Mouse (Mus musculus): ENCODE data around the gene Pid1.
"Not testable (repeated sequence)": the region's sequence is repeated elsewhere in the genome, so short reads cannot be mapped to it uniquely, and the experiment has no call there.

Gene Pid1

DNA sequence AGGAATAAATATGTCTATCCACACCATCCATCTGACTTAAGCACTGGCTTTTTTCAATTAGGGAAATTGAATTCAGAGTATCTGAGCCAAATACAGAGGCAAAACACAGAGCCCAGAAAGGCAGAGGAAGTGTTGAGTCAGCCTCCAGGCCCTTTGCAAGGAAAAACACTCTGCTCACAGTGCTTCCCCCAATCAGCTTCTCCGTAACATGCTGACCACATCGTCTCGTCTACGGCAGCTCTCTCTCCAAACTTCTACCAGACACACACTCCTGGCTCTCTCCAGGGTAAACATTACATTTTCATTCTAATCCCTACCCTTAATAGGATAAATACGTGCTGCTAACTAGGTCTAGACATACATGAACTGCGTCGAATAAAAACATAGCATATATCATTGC is 145.4 kb downstream of the Pid1 start:
- in situ Hi-C loops (cut with MboI; ENCODE audit: low pct_unique_long_range_greater_than_20kb in 1 of 2, low sequenced_read_pairs in 2 of 2, unreplicated experiment in 1 of 2): no loop called here

DNA sequence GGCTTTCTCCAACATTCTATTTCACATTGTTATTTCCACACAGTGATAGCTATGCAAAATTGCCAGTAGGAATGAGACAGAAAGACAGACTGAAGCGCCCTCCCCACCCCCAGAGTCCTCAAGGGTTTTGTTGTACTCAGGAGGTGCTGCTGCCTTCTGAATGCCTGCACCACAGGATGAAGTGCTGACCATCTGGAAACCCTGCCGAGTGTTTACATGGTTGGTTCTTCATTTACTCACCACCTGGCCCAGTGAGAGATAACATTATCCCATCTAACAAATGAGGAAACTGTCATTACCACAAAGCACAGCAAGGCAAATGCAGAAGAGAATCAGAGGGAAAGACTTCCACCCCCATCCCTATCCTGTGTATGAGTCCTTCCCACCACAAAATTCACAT is 146.2 kb downstream of the Pid1 start:
- in situ Hi-C loops (cut with MboI; ENCODE audit: low pct_unique_long_range_greater_than_20kb in 1 of 2, low sequenced_read_pairs in 2 of 2, unreplicated experiment in 1 of 2): no loop called here

GRCm38 (mm10) chr1:84211507-84211906 is 152.5 kb downstream of the Pid1 start:
- in situ Hi-C loops (cut with MboI; ENCODE audit: low pct_unique_long_range_greater_than_20kb in 1 of 2, low sequenced_read_pairs in 2 of 2, unreplicated experiment in 1 of 2): no loop called here

GRCm38 (mm10) chr1:84205746-84206145 is 158.2 kb downstream of the Pid1 start:
- in situ Hi-C loops (cut with MboI; ENCODE audit: low pct_unique_long_range_greater_than_20kb in 1 of 2, low sequenced_read_pairs in 2 of 2, unreplicated experiment in 1 of 2): not testable (repeated sequence)

DNA sequence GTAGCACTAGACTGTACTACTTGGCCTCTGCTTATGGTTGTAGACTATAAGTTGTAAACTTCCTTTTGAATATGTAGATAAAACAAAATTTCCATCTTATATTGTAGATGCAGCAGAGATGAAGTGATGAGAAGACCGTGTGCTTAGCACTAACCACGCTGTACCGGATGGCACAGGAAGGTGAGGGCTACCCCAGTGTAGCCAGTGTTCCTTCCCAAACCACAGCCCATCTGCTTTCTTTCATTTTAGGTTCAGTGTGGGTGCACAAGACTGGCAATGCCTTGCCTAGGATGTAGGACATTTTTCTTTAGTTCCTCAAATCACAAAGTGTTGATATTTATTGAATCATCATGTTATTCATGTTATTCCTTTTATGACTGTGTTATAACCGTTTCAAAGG is 160.5 kb downstream of the Pid1 start:
- in situ Hi-C loops (cut with MboI; ENCODE audit: low pct_unique_long_range_greater_than_20kb in 1 of 2, low sequenced_read_pairs in 2 of 2, unreplicated experiment in 1 of 2): no loop called here

GRCm38 (mm10) chr1:84199890-84200289 is 164.1 kb downstream of the Pid1 start:
- in situ Hi-C loops (cut with MboI; ENCODE audit: low pct_unique_long_range_greater_than_20kb in 1 of 2, low sequenced_read_pairs in 2 of 2, unreplicated experiment in 1 of 2): no loop called here

DNA sequence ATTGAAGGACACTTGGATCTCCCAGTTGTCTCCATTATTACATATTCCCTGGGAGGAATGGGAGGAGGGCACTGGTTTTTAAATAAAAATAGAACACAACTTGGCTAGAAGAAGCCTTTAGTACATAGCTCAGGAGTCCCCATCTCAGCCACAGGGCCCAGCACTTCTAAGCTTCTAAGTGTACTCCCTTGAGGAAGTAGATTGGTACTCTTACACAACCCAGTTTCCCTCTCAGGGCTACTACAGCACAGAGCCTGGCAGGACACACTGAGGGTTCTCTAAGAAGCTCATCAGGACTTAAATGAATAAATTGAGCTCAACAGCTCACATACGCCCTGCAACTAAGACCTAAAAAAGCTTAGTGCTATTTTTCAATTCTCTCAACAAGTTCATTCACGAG is 165.1 kb downstream of the Pid1 start:
- in situ Hi-C loops (cut with MboI; ENCODE audit: low pct_unique_long_range_greater_than_20kb in 1 of 2, low sequenced_read_pairs in 2 of 2, unreplicated experiment in 1 of 2): no loop called here

DNA sequence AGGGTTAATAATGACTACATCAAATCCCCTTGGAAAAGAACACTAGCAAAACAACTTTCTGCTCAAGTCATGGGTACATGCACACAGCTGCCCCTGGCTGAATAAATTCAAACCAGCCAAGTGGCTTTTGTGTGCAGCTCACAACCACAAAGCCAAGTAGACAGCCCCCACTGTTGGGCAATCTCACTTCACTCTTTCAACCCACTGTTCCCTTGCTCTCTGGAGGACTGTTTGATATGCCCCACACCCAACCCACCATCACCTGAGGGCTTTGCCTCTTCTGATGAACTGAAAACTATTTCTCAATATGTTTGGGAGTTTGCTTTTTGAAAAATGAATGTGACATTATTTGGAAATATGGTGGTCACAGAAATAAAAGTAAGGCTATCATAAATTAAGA is 171.8 kb downstream of the Pid1 start:
- in situ Hi-C loops (cut with MboI; ENCODE audit: low pct_unique_long_range_greater_than_20kb in 1 of 2, low sequenced_read_pairs in 2 of 2, unreplicated experiment in 1 of 2): no loop called here

DNA sequence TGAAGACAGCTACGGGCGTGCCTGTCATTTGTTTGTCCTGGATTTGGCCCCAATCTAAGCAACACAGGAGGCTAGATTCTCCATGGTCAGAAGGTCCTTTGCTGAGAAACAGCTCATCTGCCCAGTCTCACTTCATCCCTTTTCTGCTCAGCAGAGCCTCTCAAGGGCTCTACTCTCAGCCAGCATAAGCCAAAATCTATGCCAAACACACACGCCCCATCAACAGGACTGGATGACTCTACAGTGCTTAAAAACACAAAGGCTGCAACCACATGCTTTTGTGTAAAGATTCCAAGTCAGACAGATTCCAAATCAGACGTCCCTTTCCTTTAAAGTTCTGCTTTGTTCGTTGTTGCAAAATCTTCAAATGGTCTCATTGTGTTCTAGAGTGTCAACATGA is 174.5 kb downstream of the Pid1 start:
- in situ Hi-C loops (cut with MboI; ENCODE audit: low pct_unique_long_range_greater_than_20kb in 1 of 2, low sequenced_read_pairs in 2 of 2, unreplicated experiment in 1 of 2): no loop called here

DNA sequence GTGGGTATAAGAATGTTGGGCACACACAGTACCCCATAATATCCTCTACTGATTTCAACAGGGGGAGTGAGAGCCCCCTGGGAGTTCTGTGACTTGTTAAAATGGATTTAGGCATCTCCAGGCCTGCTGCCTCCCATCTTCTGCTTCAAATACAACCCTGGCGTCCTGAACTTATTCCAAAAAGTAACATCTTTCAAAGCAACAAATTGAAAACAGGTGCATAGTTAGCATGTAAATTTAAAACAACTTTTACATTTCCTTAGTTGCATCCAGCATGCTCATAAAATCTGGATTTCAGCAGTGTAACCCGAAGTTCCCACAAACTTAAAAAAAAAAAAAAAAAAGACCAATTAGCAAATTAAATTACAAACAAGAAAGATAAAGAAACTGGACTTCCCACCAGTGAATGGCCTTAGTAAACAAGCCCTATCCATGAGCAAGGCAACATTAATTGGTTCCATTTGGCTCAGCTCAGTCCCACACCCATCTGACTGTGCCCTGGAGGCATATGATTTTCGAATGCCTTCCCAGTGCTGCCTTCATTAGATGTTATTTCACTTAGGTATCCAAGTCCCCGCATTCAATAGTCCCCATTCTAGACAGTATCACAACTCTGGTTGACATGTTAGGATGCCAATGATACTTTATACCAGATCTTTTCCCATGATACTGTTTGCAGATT is 177.1 kb downstream of the Pid1 start:
- in situ Hi-C loops (cut with MboI; ENCODE audit: low pct_unique_long_range_greater_than_20kb in 1 of 2, low sequenced_read_pairs in 2 of 2, unreplicated experiment in 1 of 2): no loop called here

DNA sequence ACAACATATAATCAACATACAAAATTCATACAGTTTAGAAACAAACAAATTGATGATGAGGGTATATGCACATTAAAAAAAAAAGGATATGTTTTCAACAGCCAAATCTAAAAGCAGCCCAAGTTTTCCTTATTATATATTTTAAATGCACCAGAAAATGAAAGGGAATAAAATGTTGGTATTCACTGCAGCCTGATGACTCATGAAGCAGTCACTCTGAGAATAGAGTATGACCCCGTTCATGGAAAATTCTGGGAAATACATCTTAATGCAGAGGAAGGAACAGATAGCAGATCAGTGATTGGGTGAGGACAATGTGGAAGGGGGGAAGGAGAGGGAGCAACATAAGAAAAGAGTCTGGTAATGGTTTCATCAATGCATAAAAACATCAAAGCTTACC is 186.3 kb downstream of the Pid1 start:
- in situ Hi-C loops (cut with MboI; ENCODE audit: low pct_unique_long_range_greater_than_20kb in 1 of 2, low sequenced_read_pairs in 2 of 2, unreplicated experiment in 1 of 2): no loop called here

DNA sequence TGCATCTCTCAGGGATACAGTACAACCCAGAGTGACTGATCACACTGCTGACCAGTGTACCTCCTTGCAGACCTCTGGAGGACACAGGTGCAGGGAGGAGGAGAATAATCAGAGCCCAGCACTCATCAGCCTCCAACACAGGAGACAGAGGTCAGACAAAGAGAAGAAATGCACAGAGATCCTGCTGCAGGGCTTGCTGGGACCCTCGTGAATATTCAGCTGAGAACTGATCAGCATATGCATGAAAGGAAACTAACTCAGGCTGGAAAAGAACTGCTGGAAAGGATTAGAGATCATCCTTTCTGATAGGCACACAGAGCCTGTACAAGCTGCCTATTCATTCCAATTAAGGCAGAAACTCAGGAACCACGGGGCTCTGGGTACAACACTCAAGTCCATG is 186.9 kb downstream of the Pid1 start:
- in situ Hi-C loops (cut with MboI; ENCODE audit: low pct_unique_long_range_greater_than_20kb in 1 of 2, low sequenced_read_pairs in 2 of 2, unreplicated experiment in 1 of 2): no loop called here

DNA sequence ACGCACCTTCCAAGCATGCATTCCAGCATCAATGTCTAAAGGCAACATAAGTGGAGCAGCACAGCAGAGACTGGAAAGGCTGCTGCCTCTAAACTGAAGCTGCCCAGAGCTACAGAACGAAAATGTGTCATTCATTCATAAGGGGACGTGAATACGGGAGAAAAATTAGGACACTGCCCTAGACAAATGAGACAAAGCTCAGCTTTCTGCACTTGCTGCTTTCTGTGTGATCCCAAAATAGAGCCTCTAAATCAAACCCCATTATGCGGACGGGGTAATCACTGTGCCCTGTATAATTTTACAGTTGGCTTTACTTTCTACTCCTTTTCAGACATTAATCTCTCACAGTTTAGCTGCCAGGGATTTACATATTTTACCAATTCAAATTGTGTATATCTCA is 191.0 kb downstream of the Pid1 start:
- in situ Hi-C loops (cut with MboI; ENCODE audit: low pct_unique_long_range_greater_than_20kb in 1 of 2, low sequenced_read_pairs in 2 of 2, unreplicated experiment in 1 of 2): no loop called here

GRCm38 (mm10) chr1:84157790-84158189 is 206.2 kb downstream of the Pid1 start:
- in situ Hi-C loops (cut with MboI; ENCODE audit: low pct_unique_long_range_greater_than_20kb in 1 of 2, low sequenced_read_pairs in 2 of 2, unreplicated experiment in 1 of 2): no loop called here

DNA sequence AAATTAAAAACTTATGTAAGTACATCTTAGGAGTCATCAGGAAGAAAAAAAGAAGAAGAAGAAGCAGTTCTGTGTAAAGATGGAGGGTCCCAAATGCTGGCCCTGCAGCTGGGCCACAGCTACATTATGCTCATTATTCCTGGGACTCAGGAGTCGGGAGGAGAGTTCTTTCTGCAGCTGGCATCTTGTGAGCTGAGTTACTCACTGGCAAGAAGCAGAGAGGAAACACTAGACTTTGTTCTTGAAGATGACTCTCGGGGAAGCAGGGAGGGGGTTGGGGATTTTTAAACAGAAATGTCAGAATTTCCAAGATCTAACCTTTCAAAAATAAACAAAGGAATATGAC is 208.4 kb downstream of the Pid1 start:
- in situ Hi-C loops (cut with MboI; ENCODE audit: low pct_unique_long_range_greater_than_20kb in 1 of 2, low sequenced_read_pairs in 2 of 2, unreplicated experiment in 1 of 2): no loop called here

GRCm38 (mm10) chr1:84154725-84155584 is 209.0 kb downstream of the Pid1 start:
- in situ Hi-C loops (cut with MboI; ENCODE audit: low pct_unique_long_range_greater_than_20kb in 1 of 2, low sequenced_read_pairs in 2 of 2, unreplicated experiment in 1 of 2): no loop called here

DNA sequence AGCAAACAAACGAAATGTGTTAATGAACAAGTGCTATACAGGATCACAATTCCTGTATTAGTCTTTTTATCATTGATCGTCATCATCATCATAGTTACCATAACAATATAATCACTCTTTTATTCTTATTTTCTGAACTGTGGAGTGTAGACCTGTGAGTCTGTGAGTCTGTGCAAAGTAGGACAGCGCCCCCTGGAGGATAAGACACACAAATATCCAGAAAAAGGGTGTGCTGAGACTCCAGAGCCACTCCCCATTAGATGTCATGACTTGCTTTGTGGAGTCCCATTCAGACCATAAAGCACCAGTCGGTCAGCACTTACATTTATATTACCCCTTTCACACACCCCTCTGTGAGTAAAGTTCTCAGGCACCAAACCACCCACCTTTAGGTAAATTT is 210.0 kb downstream of the Pid1 start:
- in situ Hi-C loops (cut with MboI; ENCODE audit: low pct_unique_long_range_greater_than_20kb in 1 of 2, low sequenced_read_pairs in 2 of 2, unreplicated experiment in 1 of 2): no loop called here

DNA sequence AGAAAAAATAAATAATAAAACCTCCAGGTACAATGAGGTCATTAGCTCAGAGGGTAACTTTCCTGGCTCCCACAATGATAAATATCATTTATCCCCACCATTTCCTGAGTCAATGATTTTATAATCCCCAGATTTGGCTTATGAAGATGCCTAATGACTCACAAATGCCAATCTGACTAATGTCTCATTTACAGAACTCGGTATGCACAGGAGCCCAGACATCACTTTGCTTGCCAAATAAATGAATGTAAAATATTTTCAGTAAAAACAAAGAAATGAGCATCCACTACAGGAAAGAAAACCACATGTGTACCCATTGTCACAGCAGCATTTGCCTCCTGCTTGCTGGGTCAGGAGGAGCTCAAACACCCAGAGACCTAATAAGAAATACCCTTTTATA is 222.4 kb downstream of the Pid1 start:
- in situ Hi-C loops (cut with MboI; ENCODE audit: low pct_unique_long_range_greater_than_20kb in 1 of 2, low sequenced_read_pairs in 2 of 2, unreplicated experiment in 1 of 2): loop anchor here in 1 of 2 experiments (25.0 kb wide), 1 partner anchor 321 kb away; no protein-coding TSS in a partner anchor

GRCm38 (mm10) chr1:84132451-84132850 is 231.5 kb downstream of the Pid1 start:
- in situ Hi-C loops (cut with MboI; ENCODE audit: low pct_unique_long_range_greater_than_20kb in 1 of 2, low sequenced_read_pairs in 2 of 2, unreplicated experiment in 1 of 2): loop anchor here in 1 of 2 experiments (25.0 kb wide), 1 partner anchor 330 kb away; no protein-coding TSS in a partner anchor

GRCm38 (mm10) chr1:84131799-84132198 is 232.2 kb downstream of the Pid1 start:
- in situ Hi-C loops (cut with MboI; ENCODE audit: low pct_unique_long_range_greater_than_20kb in 1 of 2, low sequenced_read_pairs in 2 of 2, unreplicated experiment in 1 of 2): loop anchor here in 1 of 2 experiments (25.0 kb wide), 1 partner anchor 331 kb away; no protein-coding TSS in a partner anchor

All from mouse embryonic stem cell (cell line).